Mouse (Mus musculus): ENCODE measurements around the gene Ift140.
"Not testable (repeated sequence)": the region's sequence is repeated elsewhere in the genome, so short reads cannot be mapped to it uniquely, and the experiment has no call there.

Ift140 gene

GRCm38 (mm10) chr17:25120406-25120805 is 104.5 kb downstream of the Ift140 start, which contains the start of gene Ptx4:
Gene Ptx4 (plus strand): TSS chr17:25120760.
- DNase-seq: no peak

DNA sequence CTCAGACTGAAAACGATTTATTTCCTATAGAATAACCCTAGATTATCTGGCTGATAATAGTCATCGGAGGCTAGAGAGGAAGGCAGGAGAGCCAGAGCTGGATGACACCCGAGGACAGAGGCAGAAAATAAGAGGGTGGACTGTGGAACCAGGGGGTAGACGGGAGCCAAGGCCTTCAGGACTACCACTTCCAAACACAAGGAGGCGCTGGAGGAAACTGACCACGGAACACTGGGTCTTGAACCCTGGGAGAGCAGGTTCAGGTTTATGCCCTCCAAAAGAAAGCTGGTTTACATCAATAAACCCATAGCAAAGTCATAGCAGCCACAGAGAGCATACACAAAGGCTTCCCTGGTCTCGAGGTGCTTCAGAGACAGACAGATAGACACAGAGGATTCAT is 108.1 kb downstream of the Ift140 start:
- DNase-seq: no peak

- DNase-seq: not testable (repeated sequence)
These were observed 109.7 kb downstream of the Ift140 start for GRCm38 (mm10) chr17:25125442-25126060.

DNA sequence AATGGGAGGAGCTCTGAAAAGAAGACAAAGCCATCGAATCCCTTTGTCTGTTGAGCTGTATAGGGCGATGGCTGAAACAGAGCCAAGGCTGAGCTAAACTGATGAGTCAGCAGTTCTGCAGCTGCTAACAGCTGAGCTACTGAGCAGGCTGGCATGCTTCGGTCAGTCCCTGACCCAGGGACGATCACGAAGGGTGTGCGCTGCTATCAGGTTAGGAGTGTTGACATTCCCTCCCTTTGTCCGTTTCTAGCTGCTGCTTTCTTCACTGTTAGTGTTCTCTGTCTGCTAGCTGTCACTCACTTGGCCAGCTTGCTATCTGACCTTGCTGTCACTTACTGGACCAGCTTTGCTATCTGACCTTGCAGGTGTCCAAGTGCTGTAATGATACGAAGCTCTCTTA is 111.2 kb downstream of the Ift140 start:
- DNase-seq: no peak

DNA sequence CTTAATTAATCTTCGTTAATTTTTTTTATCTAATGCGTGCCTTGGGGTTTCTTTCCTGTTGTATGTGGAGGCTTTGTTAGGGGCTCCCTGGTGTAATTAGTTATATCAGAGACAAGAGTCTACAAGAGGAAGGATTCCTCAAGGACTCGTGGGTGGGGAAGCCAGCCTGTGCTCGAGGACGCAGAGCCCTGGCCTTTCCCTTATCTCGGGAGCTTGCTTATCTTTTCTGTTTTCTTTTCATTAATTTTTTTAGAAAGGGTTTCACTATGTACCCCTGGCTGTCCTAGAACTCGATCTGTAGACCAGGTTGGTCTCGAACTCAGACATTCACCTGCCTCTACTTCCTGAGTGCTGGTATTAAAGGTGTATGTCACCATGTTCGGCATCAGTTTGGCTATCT is 111.8 kb downstream of the Ift140 start:
- no peak for DNase-seq

DNA sequence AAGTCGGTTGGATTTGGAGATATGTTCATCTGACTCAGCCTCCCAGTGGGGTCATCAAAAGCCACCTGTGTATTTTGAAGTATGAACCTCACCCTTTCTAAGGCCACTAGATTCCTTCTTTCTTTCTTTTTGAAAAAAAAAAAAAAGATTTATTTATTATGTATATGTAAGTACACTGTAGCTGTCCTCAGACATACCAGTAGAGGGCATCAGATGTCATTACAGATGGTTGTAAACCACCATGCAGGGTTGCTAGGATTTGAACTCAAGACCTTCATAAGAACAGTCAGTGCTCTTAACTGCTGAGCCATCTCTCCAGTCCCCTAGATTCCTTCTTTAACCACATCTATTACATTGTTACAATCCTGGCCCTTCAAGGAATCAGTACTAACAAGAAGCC is 114.2 kb downstream of the Ift140 start:
- no peak for DNase-seq

DNA sequence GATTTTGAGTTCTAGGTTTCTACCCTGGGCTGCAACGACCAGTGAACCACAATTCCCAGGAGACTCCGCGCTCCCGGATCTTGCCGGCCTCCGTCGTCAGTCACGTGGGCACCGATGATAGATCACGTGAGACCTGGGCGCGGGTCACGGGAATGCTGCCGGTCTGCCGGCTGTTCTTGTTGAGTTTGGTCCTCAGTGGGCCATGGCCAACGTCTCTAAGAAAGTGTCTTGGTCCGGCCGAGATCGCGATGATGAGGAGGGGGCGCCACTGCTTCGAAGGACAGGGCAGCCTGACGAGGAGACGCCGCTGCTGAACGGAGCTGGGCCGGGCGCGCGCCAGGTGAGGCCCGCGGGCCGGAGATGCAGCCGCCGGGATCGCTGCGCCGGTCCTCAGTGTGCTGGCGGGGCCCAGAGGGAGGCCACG is 117.4 kb downstream of the Ift140 start, which contains the start of gene Clcn7:
TSS of gene Clcn7 (plus strand) at position 117 of the 424 bp plus-strand sequence.
- DNase-seq: peak; percentile 90

GRCm38 (mm10) chr17:25135622-25136021 is 119.7 kb downstream of the Ift140 start:
- no peak for DNase-seq

DNA sequence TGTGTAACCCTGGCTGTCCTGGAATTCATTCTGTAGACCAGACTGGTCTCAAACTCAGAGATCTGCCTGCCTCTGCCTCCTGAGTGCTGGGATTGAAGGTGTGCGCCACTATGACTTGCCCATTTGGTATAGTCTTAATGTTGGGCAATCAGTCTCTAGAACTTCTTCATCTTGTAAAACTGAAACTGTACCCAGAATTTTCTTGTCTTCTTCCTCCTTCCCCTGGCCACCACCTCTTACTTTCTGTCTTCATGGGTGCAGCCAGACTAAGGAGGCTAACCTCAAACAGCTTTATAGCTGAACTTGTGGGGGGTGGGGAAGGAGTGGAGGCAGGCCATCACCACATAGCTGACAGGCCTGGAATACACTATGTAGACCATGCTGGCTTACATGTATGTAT is 122.9 kb downstream of the Ift140 start:
- DNase-seq: no peak

DNA sequence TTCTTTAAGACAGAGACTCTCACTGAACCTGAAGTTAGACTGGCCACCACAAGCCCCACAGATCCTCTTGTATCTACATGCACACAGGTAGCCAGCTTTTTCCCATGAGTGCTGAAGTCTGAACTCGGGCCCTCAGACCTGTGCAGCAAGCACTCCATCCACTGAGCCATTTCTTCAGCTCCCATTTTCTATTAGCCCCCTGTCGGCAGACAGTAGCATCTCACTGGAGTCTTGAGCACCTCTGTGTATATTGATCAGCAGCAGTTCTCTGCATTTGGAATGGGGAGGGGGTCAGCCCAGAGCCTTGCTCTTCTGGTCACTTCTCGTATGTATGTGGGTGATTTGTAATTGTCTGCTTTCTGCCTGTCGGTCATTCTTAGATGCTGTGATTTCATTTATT is 124.1 kb downstream of the Ift140 start:
- DNase-seq: no peak

Measured in cerebellum, adult 11 months (tissue).